13 mouse cellular contexts compared by ENCODE assay signal in genomic region chr5:124969790-124970189, GRCm38 (mm10). TPM values are rescaled to one million over a fixed set of nuclear protein-coding genes. Genes with fewer than 3 reads are reported as not detected.
DNase-seq lines count a peak whose midpoint lies in the region; ATAC-seq and TF ChIP-seq lines count a peak whose summit lies in the region.
"Had no signal": no experiment of that assay in that cellular context is flagged by ENCODE, and none has a peak within 500 bp of the region (broad histone marks: within the 10 kb centered on the region; RNA-seq: fewer than 3 reads in every experiment).

No protein-coding gene starts in this region.

- no peak for TF ChIP-seq CTCF in kidney, adult 2 months (conservative IDR thresholded peaks at IDR 0.05; ENCODE audit: insufficient read depth, insufficient read length, low read depth, low read length)
- no peak for TF ChIP-seq CTCF in brain, embryonic 14.5 days (IDR thresholded peaks at IDR 0.05; ENCODE audit: borderline replicate concordance, extremely low read depth, insufficient read depth, insufficient read length)

- DNase-seq in kidney, adult 2 months = peak; percentile 58
- peak; percentile 72 for DNase-seq in Muller cell, postnatal 12 days (ENCODE audit: inconsistent ontology term)
- DNase-seq in brain, embryonic 14.5 days (ENCODE audit: low read depth) = peak; percentile 45
- DNase-seq in urinary bladder, postnatal 4 days (ENCODE audit: low spot score in 2 of 2) = no peak
- DNase-seq in left cerebral cortex, postnatal 36 days (ENCODE audit: low spot score in 2 of 2) = no peak
- no peak for DNase-seq in hindbrain, embryonic 14.5 days (ENCODE audit: low spot score)
- DNase-seq: thymus, postnatal 14 days had no signal

- H3K27ac ChIP-seq in kidney, adult 2 months (ENCODE audit: insufficient read depth, low read depth, low read length) = no peak overlapping the region
- no peak overlapping the region for H3K27ac ChIP-seq in kidney, embryonic 16.5 days (ENCODE audit: low read length)
- H3K27ac ChIP-seq in limb, embryonic 13.5 days = peak overlapping the region; percentile 75; the same call in 1 of the 2 replicates
- no peak overlapping the region for H3K27ac ChIP-seq in hindbrain, embryonic 14.5 days
- H3K27ac ChIP-seq: forebrain, embryonic 15.5 days; liver, embryonic 15.5 days had no signal

- H3K4me1 ChIP-seq in kidney, adult 2 months (ENCODE audit: control insufficient read depth, insufficient read depth, low read length) = no peaks in the 10 kb centered on the region
- H3K4me1 ChIP-seq in kidney, embryonic 16.5 days (ENCODE audit: insufficient read depth, low read length) = peaks cover 7% of the 10 kb centered on the region; the same call in 1 of the 2 replicates
- H3K4me1 ChIP-seq in limb, embryonic 13.5 days = peaks cover 36% of the 10 kb centered on the region
- H3K4me1 ChIP-seq in hindbrain, embryonic 14.5 days (replicated peaks; ENCODE audit: control insufficient read depth, insufficient read depth, low read length) = no peaks in the 10 kb centered on the region; the same call in 1 of the 2 replicates
- H3K4me1 ChIP-seq: liver, embryonic 15.5 days had no signal

- no peak overlapping the region for H3K4me3 ChIP-seq in kidney, adult 2 months (ENCODE audit: insufficient read depth, low read depth, low read length)
- H3K4me3 ChIP-seq in kidney, embryonic 16.5 days (ENCODE audit: low read length) = no peak overlapping the region
- no peak overlapping the region for H3K4me3 ChIP-seq in limb, embryonic 13.5 days
- H3K4me3 ChIP-seq in hindbrain, embryonic 14.5 days (replicated peaks; ENCODE audit: low read length) = no peak overlapping the region
- H3K4me3 ChIP-seq: forebrain, embryonic 15.5 days; liver, embryonic 15.5 days had no signal

- H3K4me2 ChIP-seq in kidney, embryonic 16.5 days (replicated peaks; ENCODE audit: low read depth, low read length) = no peak overlapping the region
- H3K4me2 ChIP-seq in limb, embryonic 13.5 days (replicated peaks) = no peak overlapping the region
- H3K4me2 ChIP-seq in hindbrain, embryonic 14.5 days (replicated peaks) = no peak overlapping the region
- H3K4me2 ChIP-seq: forebrain, embryonic 15.5 days; heart, embryonic 11.5 days; liver, embryonic 15.5 days had no signal

- no peak for TF ChIP-seq POLR2A in kidney, adult 2 months (IDR thresholded peaks at IDR 0.05; ENCODE audit: low read depth, low read length)
- TF ChIP-seq POLR2A in brain, embryonic 14.5 days (IDR thresholded peaks at IDR 0.05; ENCODE audit: borderline replicate concordance, extremely low read depth, insufficient read depth, insufficient read length, poor library complexity, severe bottlenecking) = no peak

- no peaks in the 10 kb centered on the region for H3K27me3 ChIP-seq in kidney, adult 2 months (replicated peaks; ENCODE audit: control insufficient read depth, insufficient read depth, low read length)
- no peaks in the 10 kb centered on the region for H3K27me3 ChIP-seq in kidney, embryonic 16.5 days (ENCODE audit: insufficient read depth, low read length)
- H3K27me3 ChIP-seq in limb, embryonic 13.5 days = no peaks in the 10 kb centered on the region
- no peaks in the 10 kb centered on the region for H3K27me3 ChIP-seq in hindbrain, embryonic 14.5 days (ENCODE audit: control insufficient read depth, insufficient read depth, low read length)
- H3K27me3 ChIP-seq: forebrain, embryonic 15.5 days; liver, embryonic 15.5 days had no signal

- ATAC-seq in kidney, embryonic 16.5 days (ENCODE audit: low FRiP score, low TSS enrichment) = no peak
- ATAC-seq in limb, embryonic 13.5 days (ENCODE audit: low FRiP score, low read depth) = no peak
- no peak for ATAC-seq in hindbrain, embryonic 14.5 days (ENCODE audit: low FRiP score)
- ATAC-seq: forebrain, embryonic 15.5 days had no signal

- H3K9ac ChIP-seq in kidney, embryonic 16.5 days (replicated peaks; ENCODE audit: low read length) = no peak overlapping the region
- no peak overlapping the region for H3K9ac ChIP-seq in limb, embryonic 13.5 days
- H3K9ac ChIP-seq in hindbrain, embryonic 14.5 days = no peak overlapping the region
- H3K9ac ChIP-seq: forebrain, embryonic 15.5 days; liver, embryonic 15.5 days had no signal

- peaks cover 3% of the 10 kb centered on the region; the same call in 1 of the 2 replicates for H3K9me3 ChIP-seq in kidney, embryonic 16.5 days (ENCODE audit: low read length)
- peaks cover 7% of the 10 kb centered on the region; the same call in 1 of the 2 replicates for H3K9me3 ChIP-seq in limb, embryonic 13.5 days
- H3K9me3 ChIP-seq in hindbrain, embryonic 14.5 days (ENCODE audit: control insufficient read depth, low read length) = no peaks in the 10 kb centered on the region
- H3K9me3 ChIP-seq: forebrain, embryonic 15.5 days; liver, embryonic 15.5 days had no signal

- no peaks in the 10 kb centered on the region for H3K36me3 ChIP-seq in kidney, adult 2 months (ENCODE audit: control insufficient read depth, insufficient read depth, low read length)
- no peaks in the 10 kb centered on the region for H3K36me3 ChIP-seq in kidney, embryonic 16.5 days (ENCODE audit: insufficient read depth, low read length)
- no peaks in the 10 kb centered on the region for H3K36me3 ChIP-seq in limb, embryonic 13.5 days
- no peaks in the 10 kb centered on the region for H3K36me3 ChIP-seq in hindbrain, embryonic 14.5 days (replicated peaks; ENCODE audit: control insufficient read depth, insufficient read depth)
- H3K36me3 ChIP-seq: forebrain, embryonic 15.5 days; liver, embryonic 15.5 days had no signal

- intact Hi-C loops in left cerebral cortex, postnatal 36 days (cut with DNase I) = no loop called here

- 47% methylated on average over 8 of the region's 8 CpGs for WGBS in kidney, adult 2 months
- 33% methylated on average over 8 of the region's 8 CpGs for WGBS in kidney, embryonic 16.5 days
- WGBS in limb, embryonic 13.5 days = 25% methylated on average over 8 of the region's 8 CpGs
- WGBS in hindbrain, embryonic 14.5 days = 20% methylated on average over 8 of the region's 8 CpGs

RNA-seq across cellular contexts. Expression of gene Rflna, which starts 33.2 kb away (rescaled TPM):
- polyA plus RNA-seq in kidney, adult 2 months (2012; rRNA removed) = 7.9 and 11.3 TPM in 2 replicates
- 4.5 and 6.8 TPM in 2 replicates for polyA plus RNA-seq in kidney, embryonic 16.5 days (2015; fragmentation: Nextera tagmentation; extraction: Ambion mirVana)
- polyA plus RNA-seq in brain, embryonic 14.5 days (2012; rRNA removed) = 7.7 and 8.4 TPM in 2 replicates
- polyA plus RNA-seq in limb, embryonic 13.5 days (2015; fragmentation: Nextera tagmentation; extraction: Ambion mirVana) = 62.2 and 64.5 TPM in 2 replicates
- total RNA-seq in left cerebral cortex, postnatal 36 days (2021) = 1 to 10 TPM in 1 of 2 experiments, under 1 TPM in 1; 0.44 to 2.5 TPM
- polyA plus RNA-seq in hindbrain, embryonic 14.5 days (2014; fragmentation: Nextera tagmentation; extraction: Ambion mirVana) = 5.8 and 6.4 TPM in 2 replicates
- total RNA-seq: common myeloid progenitor, adult 5-6 weeks had no signal

Comparison
In these comparisons a context has a peak if more than half of its experiments do, and no peak if none do; other contexts are left out.
1. DNase-seq: peak in kidney, adult 2 months (single experiment), Muller cell, postnatal 12 days (single experiment) and brain, embryonic 14.5 days (single experiment); none in urinary bladder, postnatal 4 days (0 of 2), left cerebral cortex, postnatal 36 days (0 of 2) and hindbrain, embryonic 14.5 days (single experiment).